Mouse (Mus musculus) embryonic facial prominence, embryonic 15.5 days (tissue): Measurements from ENCODE around the gene Ablim2. TPM values are rescaled to one million over a fixed set of nuclear protein-coding genes. Genes with fewer than 3 reads are reported as not detected.

Experiments used
- ATAC-seq: fragments of 200-750 bp; cut with Nextera tagmentation; 2 replicates; pipeline ENCODE4 v1.8.0; 2017; ENCODE audit warnings: low read depth, moderate TSS enrichment; ENCODE audit not compliant: insufficient number of reproducible peaks, low FRiP score, low TSS enrichment
- H3K27ac ChIP-seq: fragments of 300-500 bp; sonication (generic); replicated peaks from 2 replicates; pipeline ENCODE4 v1.5.1; 2015; ENCODE audit warnings: mild to moderate bottlenecking, inconsistent platforms
- H3K27me3 ChIP-seq: fragments of 300-500 bp; sonication (generic); 2 replicates; pipeline ENCODE4 v1.6.1; 2015; ENCODE audit warnings: inconsistent platforms
- H3K36me3 ChIP-seq: fragments of 300-500 bp; sonication (generic); 2 replicates; pipeline ENCODE4 v1.6.1; 2015; ENCODE audit warnings: mild to moderate bottlenecking, inconsistent platforms
- H3K4me1 ChIP-seq: fragments of 300-500 bp; sonication (generic); 2 replicates; pipeline ENCODE4 v1.6.1; 2015; ENCODE audit warnings: inconsistent platforms
- H3K4me2 ChIP-seq: fragments of 300-500 bp; sonication (generic); replicated peaks from 2 replicates; pipeline ENCODE4 v1.6.1; 2015; ENCODE audit warnings: mild to moderate bottlenecking, inconsistent platforms
- H3K4me3 ChIP-seq: fragments of 300-500 bp; sonication (generic); replicated peaks from 2 replicates; pipeline ENCODE4 v1.5.1; 2015; ENCODE audit warnings: mild to moderate bottlenecking, inconsistent platforms
- H3K9ac ChIP-seq: fragments of 300-500 bp; sonication (generic); 2 replicates; pipeline ENCODE4 v1.6.1; 2015; ENCODE audit warnings: inconsistent platforms
- H3K9me3 ChIP-seq: fragments of 300-500 bp; sonication (generic); replicated peaks from 2 replicates; pipeline ENCODE4 v1.6.1; 2016; ENCODE audit warnings: inconsistent platforms
- WGBS: fragments of 180-500 bp; shearing (Covaris S2); methylation state at CpG from one replicate; pipeline ENCODE4 v1.1.7; 2015; 5-methylcytosine and 5-hydroxymethylcytosine counted together
- polyA plus RNA-seq: library from polyadenylated mRNA; unstranded; fragments of >200 nt; fragmentation: Nextera tagmentation; extraction: Ambion mirVana; gene quantifications from 2 replicates; pipeline ENCODE4 v1.2.1, GENCODE M21; 2015

The Ablim2 gene
- polyA plus RNA-seq, 1 experiment from 2014 or later = 4.7 TPM

DNA sequence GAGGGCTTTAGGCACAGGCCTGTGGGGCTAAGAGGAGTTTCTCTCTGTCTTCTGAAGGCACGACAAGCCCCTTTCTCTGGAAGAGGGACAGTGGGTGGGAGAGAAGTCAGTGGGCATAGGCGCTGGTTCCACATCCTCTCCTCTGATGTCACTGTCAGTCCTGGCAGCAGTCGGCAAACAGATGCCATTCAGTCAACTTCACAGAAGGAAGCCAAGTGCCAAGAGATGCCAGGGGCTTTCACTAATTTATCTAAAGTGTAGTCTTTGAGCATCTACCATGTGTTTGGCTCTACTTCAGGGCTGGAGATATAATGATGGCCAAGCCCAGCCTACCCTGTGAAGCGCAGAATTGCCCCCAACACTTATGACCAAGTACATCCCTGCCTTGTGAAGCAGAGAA, 95.8 kb downstream of the Ablim2 start:
- no peaks in the 10 kb centered on the region for H3K9me3 ChIP-seq
- no peak overlapping the region for H3K27ac ChIP-seq
- H3K36me3 ChIP-seq = no peaks in the 10 kb centered on the region
- no peak overlapping the region for H3K4me3 ChIP-seq
- H3K4me1 ChIP-seq = 0 out of 2 replicates have a peak, but pooled peaks cover 3% of the 10 kb centered on the region
- no peak for ATAC-seq
- H3K4me2 ChIP-seq = no peak overlapping the region
- no peak overlapping the region for H3K9ac ChIP-seq
- no peaks in the 10 kb centered on the region for H3K27me3 ChIP-seq
- 78% methylated on average over 4 of the region's 4 CpGs for WGBS

DNA sequence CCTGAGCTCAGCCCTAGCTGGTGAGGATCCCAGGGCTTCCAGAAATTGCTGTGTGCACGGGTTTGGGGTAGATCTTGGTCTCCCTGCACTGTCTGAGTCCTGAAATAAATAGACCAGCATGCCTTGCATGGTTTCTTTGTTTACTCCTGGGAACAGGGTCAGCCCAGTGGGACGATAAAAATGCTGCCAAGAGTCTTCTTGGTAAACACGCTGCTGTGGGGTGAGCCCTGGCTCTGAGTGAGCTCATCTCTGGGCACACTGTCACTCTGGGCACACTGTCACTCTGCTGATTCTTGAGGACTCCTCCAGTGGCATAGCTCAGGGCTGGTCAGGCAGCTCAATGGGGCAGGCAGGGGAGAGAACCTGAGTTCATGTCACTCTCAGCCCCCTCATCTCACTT, 98.6 kb downstream of the Ablim2 start:
- no peaks in the 10 kb centered on the region for H3K27me3 ChIP-seq
- no peak overlapping the region for H3K4me3 ChIP-seq
- H3K36me3 ChIP-seq = no peaks in the 10 kb centered on the region
- no peaks in the 10 kb centered on the region for H3K9me3 ChIP-seq
- no peak overlapping the region for H3K4me2 ChIP-seq
- no peak overlapping the region for H3K27ac ChIP-seq
- no peak overlapping the region for H3K9ac ChIP-seq
- WGBS = 38% methylated on average over 3 of the region's 3 CpGs
- ATAC-seq = no peak
- 0 out of 2 replicates have a peak, but pooled peaks cover 3% of the 10 kb centered on the region for H3K4me1 ChIP-seq

- Histone ChIP-seq H3K27me3 (no peaks in the 10 kb centered on the region), H3K36me3 (no peaks in the 10 kb centered on the region), H3K27ac (no peak overlapping the region), H3K9me3 (no peaks in the 10 kb centered on the region), H3K4me3 (no peak overlapping the region), H3K4me2 (no peak overlapping the region), H3K9ac (no peak overlapping the region), H3K4me1 (no peaks in the 10 kb centered on the region)
- 22% methylated on average over 6 of the region's 6 CpGs for WGBS
- no peak for ATAC-seq
Measured at GRCm38 (mm10) chr5:35858069-35858468, 100.4 kb downstream of the Ablim2 start.

- H3K27ac ChIP-seq = no peak overlapping the region
- H3K36me3 ChIP-seq = no peaks in the 10 kb centered on the region
- H3K4me2 ChIP-seq = no peak overlapping the region
- 94% methylated on average over 2 of the region's 2 CpGs for WGBS
- ATAC-seq = no peak
- H3K9me3 ChIP-seq = no peaks in the 10 kb centered on the region
- H3K4me1 ChIP-seq = no peaks in the 10 kb centered on the region
- H3K27me3 ChIP-seq = no peaks in the 10 kb centered on the region
- H3K9ac ChIP-seq = no peak overlapping the region
- H3K4me3 ChIP-seq = no peak overlapping the region
Measured at GRCm38 (mm10) chr5:35861456-35861855, 103.8 kb downstream of the Ablim2 start.

DNA sequence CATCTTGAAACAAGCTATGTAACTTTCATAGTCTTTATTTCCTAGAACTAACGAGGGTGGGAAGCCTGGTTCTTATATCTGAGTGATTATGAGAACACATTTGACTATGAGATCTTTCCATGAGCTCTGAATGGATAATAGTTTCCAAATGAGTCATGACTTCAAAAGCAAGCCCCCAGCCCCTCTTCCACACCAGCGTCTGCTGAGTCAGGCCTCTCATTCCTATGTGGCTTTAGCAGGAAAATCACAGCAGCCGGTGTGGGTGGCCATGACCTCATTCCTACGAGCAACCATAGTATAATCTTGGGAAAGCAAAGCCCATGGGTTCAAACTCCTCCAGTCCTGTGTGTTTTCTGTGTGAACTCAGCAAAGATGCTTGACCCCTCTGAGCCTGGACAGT, 112.3 kb downstream of the Ablim2 start:
- Histone ChIP-seq H3K9ac (no peak overlapping the region), H3K4me1 (0 out of 2 replicates have a peak, but pooled peaks cover 2% of the 10 kb centered on the region), H3K36me3 (no peaks in the 10 kb centered on the region), H3K4me2 (no peak overlapping the region), H3K27me3 (no peaks in the 10 kb centered on the region), H3K27ac (no peak overlapping the region), H3K4me3 (no peak overlapping the region), H3K9me3 (no peaks in the 10 kb centered on the region)
- 52% methylated on average over 4 of the region's 4 CpGs for WGBS
- no peak for ATAC-seq

- 52% methylated on average over 8 of the region's 8 CpGs for WGBS
- Histone ChIP-seq H3K27me3 (no peaks in the 10 kb centered on the region), H3K9me3 (no peaks in the 10 kb centered on the region), H3K36me3 (no peaks in the 10 kb centered on the region), H3K9ac (no peak overlapping the region), H3K4me1 (0 out of 2 replicates have a peak, but pooled peaks cover 2% of the 10 kb centered on the region), H3K27ac (no peak overlapping the region), H3K4me3 (no peak overlapping the region), H3K4me2 (no peak overlapping the region)
- ATAC-seq = no peak; the same call in 1 of the 2 replicates
Measured at GRCm38 (mm10) chr5:35870408-35871012, 112.8 kb downstream of the Ablim2 start.

- 39% methylated on average over 4 of the region's 4 CpGs for WGBS
- Histone ChIP-seq H3K27ac (no peak overlapping the region), H3K9ac (no peak overlapping the region)
Measured at GRCm38 (mm10) chr5:35873382-35873781, 115.7 kb downstream of the Ablim2 start.

GRCm38 (mm10) chr5:35876236-35876635, 118.6 kb downstream of the Ablim2 start:
- H3K4me1 ChIP-seq = no peaks in the 10 kb centered on the region
- no peak overlapping the region for H3K4me3 ChIP-seq
- H3K4me2 ChIP-seq = no peak overlapping the region
- 94% methylated on average over 5 of the region's 5 CpGs for WGBS
- no peaks in the 10 kb centered on the region for H3K36me3 ChIP-seq
- no peaks in the 10 kb centered on the region for H3K9me3 ChIP-seq
- no peaks in the 10 kb centered on the region for H3K27me3 ChIP-seq
- ATAC-seq = no peak
- H3K27ac ChIP-seq = no peak overlapping the region
- H3K9ac ChIP-seq = no peak overlapping the region

More at GRCm38 (mm10) chr5:35873382-35873781, 115.7 kb downstream of the Ablim2 start:
- no peak overlapping the region for H3K4me3 ChIP-seq
- no peaks in the 10 kb centered on the region for H3K27me3 ChIP-seq
- H3K36me3 ChIP-seq = no peaks in the 10 kb centered on the region
- no peak overlapping the region for H3K4me2 ChIP-seq
- H3K4me1 ChIP-seq = 0 out of 2 replicates have a peak, but pooled peaks cover 2% of the 10 kb centered on the region
- ATAC-seq = no peak
- H3K9me3 ChIP-seq = no peaks in the 10 kb centered on the region

DNA sequence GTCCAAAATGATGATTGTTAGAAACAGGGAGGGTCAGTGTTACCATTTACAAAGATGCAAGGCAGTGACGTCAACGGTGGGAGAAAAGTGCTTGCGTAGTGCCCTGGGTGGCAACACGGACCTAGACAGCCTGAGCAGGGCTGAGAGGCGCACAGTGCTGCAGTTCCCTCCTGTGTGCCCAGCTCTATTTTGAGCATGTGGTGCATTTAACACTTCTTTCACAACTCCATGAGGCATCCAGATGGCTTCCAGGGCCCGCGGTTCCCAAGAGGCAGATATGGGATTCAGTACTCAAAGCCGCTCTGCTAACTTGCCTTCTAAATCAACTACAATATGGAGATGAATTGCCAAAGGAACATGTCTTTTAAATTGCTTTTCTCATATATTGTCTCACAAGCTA, 121.5 kb downstream of the Ablim2 start:
- H3K4me3 ChIP-seq = no peak overlapping the region
- no peaks in the 10 kb centered on the region for H3K9me3 ChIP-seq
- 0 out of 2 replicates have a peak, but pooled peaks cover 2% of the 10 kb centered on the region for H3K4me1 ChIP-seq
- H3K4me2 ChIP-seq = no peak overlapping the region
- H3K27ac ChIP-seq = no peak overlapping the region
- H3K9ac ChIP-seq = no peak overlapping the region
- 74% methylated on average over 8 of the region's 8 CpGs for WGBS
- no peaks in the 10 kb centered on the region for H3K36me3 ChIP-seq
- ATAC-seq = no peak
- H3K27me3 ChIP-seq = peaks cover 6% of the 10 kb centered on the region

- Histone ChIP-seq H3K27ac (no peak overlapping the region), H3K9me3 (no peaks in the 10 kb centered on the region), H3K9ac (no peak overlapping the region), H3K36me3 (no peaks in the 10 kb centered on the region), H3K4me1 (0 out of 2 replicates have a peak, but pooled peaks cover 2% of the 10 kb centered on the region), H3K4me2 (no peak overlapping the region), H3K27me3 (peaks cover 10% of the 10 kb centered on the region), H3K4me3 (no peak overlapping the region)
- no peak for ATAC-seq
- WGBS = 59% methylated on average over 9 of the region's 9 CpGs
Measured at GRCm38 (mm10) chr5:35882391-35882790, 124.7 kb downstream of the Ablim2 start.

GRCm38 (mm10) chr5:35884262-35884661, 126.6 kb downstream of the Ablim2 start:
- Histone ChIP-seq H3K27me3 (peaks cover 10% of the 10 kb centered on the region), H3K4me3 (no peak overlapping the region), H3K36me3 (no peaks in the 10 kb centered on the region), H3K9me3 (no peaks in the 10 kb centered on the region), H3K27ac (no peak overlapping the region), H3K4me2 (no peak overlapping the region), H3K4me1 (0 out of 2 replicates have a peak, but pooled peaks cover 2% of the 10 kb centered on the region), H3K9ac (no peak overlapping the region; the same call in 1 of the 2 replicates)
- 40% methylated on average over 11 of the region's 11 CpGs for WGBS
- ATAC-seq = no peak

DNA sequence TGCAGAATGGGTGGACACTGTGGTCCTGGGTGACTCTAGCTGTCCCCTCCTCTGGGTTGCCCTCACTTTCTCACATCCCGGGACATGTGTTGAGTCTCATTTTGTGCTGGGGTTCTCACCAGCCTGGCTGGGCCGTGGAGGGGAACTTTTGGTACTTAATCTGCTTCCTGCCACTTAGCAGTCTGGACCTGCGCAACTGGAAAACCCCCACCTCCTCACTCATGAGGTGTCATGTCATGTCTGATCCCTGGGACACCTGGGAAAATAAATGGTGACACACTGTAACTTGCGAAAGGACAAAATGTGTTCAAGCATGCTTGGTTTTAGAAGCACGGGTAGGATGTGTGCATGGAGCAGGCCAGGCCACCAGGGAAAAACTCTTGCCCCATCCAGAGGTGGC, 127.0 kb downstream of the Ablim2 start:
- peaks cover 10% of the 10 kb centered on the region for H3K27me3 ChIP-seq
- H3K4me3 ChIP-seq = no peak overlapping the region
- no peaks in the 10 kb centered on the region for H3K9me3 ChIP-seq
- no peaks in the 10 kb centered on the region for H3K36me3 ChIP-seq
- WGBS = 83% methylated on average over 5 of the region's 5 CpGs
- ATAC-seq = no peak
- H3K27ac ChIP-seq = no peak overlapping the region
- H3K4me1 ChIP-seq = peaks cover 5% of the 10 kb centered on the region; the same call in 1 of the 2 replicates
- H3K9ac ChIP-seq = no peak overlapping the region
- no peak overlapping the region for H3K4me2 ChIP-seq
